Mouse (Mus musculus) midbrain, embryonic 15.5 days (tissue): ENCODE measurements around the gene Kcna7. TPM values are rescaled to one million over a fixed set of nuclear protein-coding genes. Genes with fewer than 3 reads are reported as not detected.

ENCODE experiments used
- ATAC-seq: fragments of 200-750 bp; cut with Nextera tagmentation; replicated peaks from 2 replicates; pipeline ENCODE4 v1.8.0; 2017; ENCODE audit warnings: moderate TSS enrichment
- H3K27ac ChIP-seq: fragments of 300-500 bp; sonication (generic); 2 replicates; pipeline ENCODE4 v1.5.1; 2015; ENCODE audit warnings: mild to moderate bottlenecking, inconsistent platforms
- H3K27me3 ChIP-seq: fragments of 300-500 bp; sonication (generic); replicated peaks from 2 replicates; pipeline ENCODE4 v1.6.1; 2015; ENCODE audit warnings: inconsistent platforms
- H3K36me3 ChIP-seq: fragments of 300-500 bp; sonication (generic); replicated peaks from 2 replicates; pipeline ENCODE4 v1.6.1; 2015; ENCODE audit warnings: inconsistent platforms
- H3K4me1 ChIP-seq: fragments of 300-500 bp; sonication (generic); 2 replicates; pipeline ENCODE4 v1.6.1; 2015; ENCODE audit warnings: inconsistent platforms
- H3K4me2 ChIP-seq: fragments of 300-500 bp; sonication (generic); 2 replicates; pipeline ENCODE4 v1.6.1; 2015; ENCODE audit warnings: inconsistent platforms, mild to moderate bottlenecking, moderate library complexity
- H3K4me3 ChIP-seq: fragments of 300-500 bp; sonication (generic); 2 replicates; pipeline ENCODE4 v1.5.1; 2015; ENCODE audit warnings: mild to moderate bottlenecking, inconsistent platforms
- H3K9ac ChIP-seq: fragments of 300-500 bp; sonication (generic); 2 replicates; pipeline ENCODE4 v1.6.1; 2015; ENCODE audit warnings: mild to moderate bottlenecking, inconsistent platforms
- H3K9me3 ChIP-seq: fragments of 300-500 bp; sonication (generic); 2 replicates; pipeline ENCODE4 v1.6.1; 2016; ENCODE audit warnings: inconsistent platforms
- WGBS: fragments of 180-500 bp; shearing (Covaris S2); methylation state at CpG from one replicate; pipeline ENCODE4 v1.1.7; 2015; ENCODE audit warnings: mixed read lengths; 5-methylcytosine and 5-hydroxymethylcytosine counted together
- polyA plus RNA-seq: library from polyadenylated mRNA; unstranded; fragments of >200 nt; fragmentation: Nextera tagmentation; extraction: Ambion mirVana; gene quantifications from 2 replicates; pipeline ENCODE4 v1.2.1, GENCODE M21; 2015

Gene Kcna7
- polyA plus RNA-seq, 1 experiment from 2014 or later: not detected

DNA sequence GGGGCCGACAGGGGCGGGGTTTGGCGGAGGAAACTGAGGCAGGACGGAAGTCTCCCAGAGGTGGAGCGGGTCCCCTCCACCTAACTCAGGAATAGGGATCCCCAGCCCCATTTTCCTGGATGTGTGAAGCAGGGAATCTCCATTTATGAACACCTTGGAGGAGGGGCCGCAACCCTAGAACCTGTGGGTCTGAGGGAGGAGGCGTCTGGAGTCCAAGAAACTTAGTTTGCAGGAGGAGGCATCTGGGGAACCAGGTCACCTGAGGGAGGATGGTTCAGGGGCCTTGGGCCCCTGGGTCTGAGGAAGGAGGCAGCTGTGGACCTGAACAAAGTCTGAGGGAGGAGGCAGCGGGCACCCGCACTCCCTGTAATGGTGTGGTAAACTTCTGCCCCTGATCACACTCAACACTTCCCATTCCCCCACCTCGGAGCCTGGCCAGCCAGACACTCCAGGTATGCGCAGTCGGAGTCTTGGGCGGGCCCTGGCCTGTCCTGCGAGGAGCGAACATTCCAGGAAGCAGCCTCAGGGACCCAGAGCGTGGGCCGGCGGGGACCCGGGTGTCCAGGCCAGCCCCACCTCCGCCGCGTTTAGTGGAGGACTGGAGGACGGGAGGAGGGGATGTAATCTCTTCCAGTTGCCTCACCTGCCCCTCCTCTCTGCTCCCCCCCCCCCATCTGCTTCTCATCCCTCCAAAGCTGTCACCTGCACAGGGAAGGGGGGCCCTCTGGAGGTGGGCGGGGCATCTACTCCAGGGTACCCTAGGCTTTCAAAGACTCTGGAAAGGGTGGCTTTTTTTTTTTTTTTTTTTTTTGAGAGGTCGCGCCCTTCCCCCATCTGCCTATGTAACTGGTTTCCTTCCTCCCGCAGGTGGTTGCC lies 8.6 kb downstream of the Kcna7 start:
- peak; percentile 51 for ATAC-seq
- no peak overlapping the region for H3K27ac ChIP-seq
- peaks cover 95% of the 10 kb centered on the region for H3K27me3 ChIP-seq
- H3K9ac ChIP-seq: peak overlapping the region; percentile 46
- H3K4me1 ChIP-seq: peaks cover 11% of the 10 kb centered on the region
- peak overlapping the region; percentile 88 for H3K4me2 ChIP-seq
- H3K4me3 ChIP-seq: peak overlapping the region; percentile 44
- no peaks in the 10 kb centered on the region for H3K36me3 ChIP-seq
- H3K9me3 ChIP-seq: no peaks in the 10 kb centered on the region
- WGBS: 2% methylated on average over 26 of the region's 27 CpGs

GRCm38 (mm10) chr7:45414740-45415224 lies 9.3 kb downstream of the Kcna7 start:
- Histone ChIP-seq H3K27ac (no peak overlapping the region), H3K9ac (no peak overlapping the region), H3K9me3 (no peaks in the 10 kb centered on the region), H3K27me3 (peaks cover 94% of the 10 kb centered on the region), H3K4me2 (no peak overlapping the region), H3K4me1 (peaks cover 11% of the 10 kb centered on the region), H3K4me3 (no peak overlapping the region), H3K36me3 (no peaks in the 10 kb centered on the region)
- 38% methylated on average over 12 of the region's 12 CpGs for WGBS
- no peak for ATAC-seq

DNA sequence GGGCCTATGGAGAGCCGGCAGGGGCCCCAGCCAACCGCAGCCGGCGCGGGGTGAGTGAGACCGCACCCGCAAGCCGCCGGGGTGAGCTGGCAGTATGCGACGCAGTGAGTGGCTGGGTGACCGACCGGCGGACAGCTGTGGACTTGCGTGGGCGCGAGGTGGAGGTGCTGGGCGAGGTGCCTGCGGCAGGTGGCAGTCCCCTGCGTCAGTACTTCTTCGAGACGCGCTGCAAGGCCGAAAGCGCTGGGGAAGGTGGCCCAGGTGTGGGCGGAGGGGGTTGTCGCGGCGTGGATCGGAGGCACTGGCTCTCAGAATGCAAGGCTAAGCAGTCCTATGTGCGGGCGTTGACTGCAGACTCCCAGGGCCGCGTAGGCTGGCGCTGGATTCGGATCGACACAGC lies 10.2 kb downstream of the Kcna7 start:
- no peak for ATAC-seq
- peak overlapping the region; percentile 20 for H3K4me2 ChIP-seq
- H3K27ac ChIP-seq: no peak overlapping the region
- H3K4me1 ChIP-seq: peaks cover 11% of the 10 kb centered on the region
- H3K4me3 ChIP-seq: no peak overlapping the region
- no peak overlapping the region for H3K9ac ChIP-seq
- H3K36me3 ChIP-seq: no peaks in the 10 kb centered on the region
- H3K27me3 ChIP-seq: peaks cover 94% of the 10 kb centered on the region
- 8% methylated on average over 37 of the region's 37 CpGs for WGBS
- no peaks in the 10 kb centered on the region for H3K9me3 ChIP-seq

GRCm38 (mm10) chr7:45417962-45418492 lies 12.6 kb downstream of the Kcna7 start:
- Histone ChIP-seq H3K36me3 (peaks cover 17% of the 10 kb centered on the region), H3K9ac (no peak overlapping the region), H3K27ac (no peak overlapping the region), H3K27me3 (peaks cover 80% of the 10 kb centered on the region), H3K4me2 (no peak overlapping the region), H3K4me1 (peaks cover 11% of the 10 kb centered on the region), H3K9me3 (no peaks in the 10 kb centered on the region), H3K4me3 (no peak overlapping the region)
- 12% methylated on average over 13 of the region's 13 CpGs for WGBS
- no peak for ATAC-seq

DNA sequence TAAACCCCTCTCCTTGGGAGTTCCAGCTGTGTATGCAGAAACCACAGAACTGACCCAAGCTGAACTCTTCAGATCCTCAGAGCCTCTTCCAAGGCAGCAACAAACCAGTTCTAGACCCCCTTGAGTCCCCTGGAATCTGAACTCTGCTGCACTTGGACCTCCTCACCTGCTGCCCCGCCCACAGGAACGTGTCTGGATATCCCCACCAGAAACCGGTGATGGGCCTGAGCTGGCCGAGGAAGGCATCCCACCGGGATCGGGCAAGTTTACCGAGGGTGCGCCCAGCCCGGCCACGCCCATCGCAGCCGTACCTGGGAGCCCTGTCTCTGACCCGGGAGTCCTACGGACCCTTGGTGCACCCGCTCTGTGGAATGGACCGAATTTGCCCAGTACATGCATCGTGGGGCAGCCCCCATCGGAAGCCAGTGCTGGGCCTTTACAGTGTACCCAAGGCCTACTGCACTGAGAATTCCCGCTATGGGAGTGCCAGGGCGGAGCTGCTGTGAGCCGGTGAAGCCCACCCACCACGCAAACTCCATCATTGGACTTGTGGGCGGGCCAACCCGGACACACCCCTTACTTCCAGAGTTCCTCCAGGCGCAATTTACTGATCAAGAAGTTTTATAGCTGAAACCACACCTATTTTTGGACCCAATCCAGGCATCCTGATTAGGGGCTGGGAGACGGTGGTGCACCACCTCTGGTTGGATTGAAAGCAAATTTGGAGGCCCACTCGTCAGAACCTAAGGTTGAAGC lies 14.6 kb downstream of the Kcna7 start:
- H3K4me1 ChIP-seq: no peaks in the 10 kb centered on the region
- peaks cover 37% of the 10 kb centered on the region for H3K36me3 ChIP-seq
- H3K4me3 ChIP-seq: no peak overlapping the region
- H3K9ac ChIP-seq: no peak overlapping the region
- ATAC-seq: no peak
- no peak overlapping the region for H3K27ac ChIP-seq
- peaks cover 60% of the 10 kb centered on the region for H3K27me3 ChIP-seq
- no peak overlapping the region for H3K4me2 ChIP-seq
- WGBS: 17% methylated on average over 27 of the region's 27 CpGs
- no peaks in the 10 kb centered on the region for H3K9me3 ChIP-seq

GRCm38 (mm10) chr7:45420615-45420919 lies 15.1 kb downstream of the Kcna7 start, which contains the start of gene Lhb:
Gene Lhb (plus strand): TSS chr7:45420820.
- Histone ChIP-seq H3K9ac (no peak within 1 kb of the TSS), H3K36me3 (peaks cover 39% of the 10 kb centered on the region), H3K4me2 (no peak within 1 kb of the TSS), H3K9me3 (no peaks in the 10 kb centered on the region), H3K27me3 (peaks cover 54% of the 10 kb centered on the region), H3K4me1 (no peaks in the 10 kb centered on the region), H3K27ac (no peak within 1 kb of the TSS), H3K4me3 (no peak within 1 kb of the TSS)
- ATAC-seq: no peak
- 71% methylated on average over 6 of the region's 6 CpGs for WGBS

GRCm38 (mm10) chr7:45421194-45421593 lies 15.7 kb downstream of the Kcna7 start:
- peaks cover 39% of the 10 kb centered on the region for H3K36me3 ChIP-seq
- H3K27me3 ChIP-seq: peaks cover 48% of the 10 kb centered on the region
- ATAC-seq: no peak
- 92% methylated on average over 14 of the region's 14 CpGs for WGBS
- no peak overlapping the region for H3K27ac ChIP-seq
- H3K4me1 ChIP-seq: no peaks in the 10 kb centered on the region
- no peak overlapping the region for H3K4me3 ChIP-seq
- H3K9me3 ChIP-seq: no peaks in the 10 kb centered on the region
- H3K4me2 ChIP-seq: no peak overlapping the region
- no peak overlapping the region for H3K9ac ChIP-seq

DNA sequence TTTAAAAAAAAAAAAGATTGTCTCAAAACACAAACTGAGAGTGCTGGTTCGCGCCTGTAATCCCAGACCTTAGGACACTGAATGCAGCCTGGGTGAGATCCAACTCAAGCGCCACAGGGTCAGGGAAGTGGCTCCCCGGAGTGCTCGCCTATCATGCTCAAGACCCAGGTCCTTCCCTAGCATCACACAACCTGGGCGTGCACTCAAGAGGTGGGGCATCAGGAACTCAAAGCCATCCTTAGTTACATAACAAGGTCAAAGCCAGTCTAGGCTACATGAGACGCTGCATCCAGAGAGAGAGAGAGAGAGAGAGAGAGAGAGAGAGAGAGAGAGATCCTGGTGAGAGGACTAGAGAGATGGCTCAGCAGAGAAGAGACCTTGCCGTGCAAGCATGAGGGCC lies 21.1 kb downstream of the Kcna7 start:
- Histone ChIP-seq H3K27me3 (no peaks in the 10 kb centered on the region; the same call in 1 of the 2 replicates), H3K4me2 (no peak overlapping the region), H3K4me1 (no peaks in the 10 kb centered on the region), H3K27ac (no peak overlapping the region), H3K9ac (no peak overlapping the region), H3K36me3 (peaks cover 49% of the 10 kb centered on the region), H3K4me3 (no peak overlapping the region), H3K9me3 (no peaks in the 10 kb centered on the region)
- 95% methylated on average over 8 of the region's 8 CpGs for WGBS
- ATAC-seq: no peak

DNA sequence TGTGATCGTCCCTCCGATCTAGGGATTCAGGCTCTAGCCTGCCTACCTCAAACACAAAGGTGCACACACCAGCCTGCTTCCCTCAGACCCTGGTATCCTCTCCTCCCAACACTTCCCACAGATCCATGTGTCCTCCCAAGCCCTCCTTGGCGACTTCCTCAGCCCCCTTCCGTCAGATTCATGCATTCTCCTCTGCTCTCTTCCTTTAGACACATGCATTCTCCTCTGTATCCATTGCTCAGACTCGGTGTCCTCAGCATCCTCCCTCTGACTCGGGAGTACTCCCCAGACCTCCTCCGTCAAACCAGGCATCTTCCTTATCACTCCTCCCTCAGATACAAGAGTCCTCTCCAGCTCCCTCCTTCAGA lies 28.4 kb downstream of the Kcna7 start:
- H3K9me3 ChIP-seq: no peaks in the 10 kb centered on the region
- WGBS: 2% methylated on average over 7 of the region's 7 CpGs
- H3K4me2 ChIP-seq: peak overlapping the region; percentile 94
- peaks cover 7% of the 10 kb centered on the region for H3K36me3 ChIP-seq
- peaks cover 41% of the 10 kb centered on the region for H3K4me1 ChIP-seq
- ATAC-seq: 0 out of 2 replicates have a peak, but pooled peaks have one; percentile 7
- no peaks in the 10 kb centered on the region for H3K27me3 ChIP-seq
- peak overlapping the region; percentile 62 for H3K4me3 ChIP-seq
- peak overlapping the region; percentile 88 for H3K27ac ChIP-seq
- peak overlapping the region; percentile 72 for H3K9ac ChIP-seq

GRCm38 (mm10) chr7:45434203-45435015 lies 29.0 kb downstream of the Kcna7 start, which contains the start of gene Gys1:
Gene Gys1 (plus strand): TSS chr7:45434844.
- no peaks in the 10 kb centered on the region for H3K9me3 ChIP-seq
- H3K4me2 ChIP-seq: peak within 1 kb of the TSS; percentile 94
- H3K36me3 ChIP-seq: peaks cover under 1% of the 10 kb centered on the region; the same call in 1 of the 2 replicates
- no peaks in the 10 kb centered on the region for H3K27me3 ChIP-seq
- ATAC-seq: peak; percentile 96
- H3K27ac ChIP-seq: peak within 1 kb of the TSS; percentile 88
- H3K4me3 ChIP-seq: peak within 1 kb of the TSS; percentile 62
- under 1% methylated on average over 45 of the region's 45 CpGs for WGBS
- peaks cover 41% of the 10 kb centered on the region for H3K4me1 ChIP-seq
- peak within 1 kb of the TSS; percentile 72 for H3K9ac ChIP-seq

DNA sequence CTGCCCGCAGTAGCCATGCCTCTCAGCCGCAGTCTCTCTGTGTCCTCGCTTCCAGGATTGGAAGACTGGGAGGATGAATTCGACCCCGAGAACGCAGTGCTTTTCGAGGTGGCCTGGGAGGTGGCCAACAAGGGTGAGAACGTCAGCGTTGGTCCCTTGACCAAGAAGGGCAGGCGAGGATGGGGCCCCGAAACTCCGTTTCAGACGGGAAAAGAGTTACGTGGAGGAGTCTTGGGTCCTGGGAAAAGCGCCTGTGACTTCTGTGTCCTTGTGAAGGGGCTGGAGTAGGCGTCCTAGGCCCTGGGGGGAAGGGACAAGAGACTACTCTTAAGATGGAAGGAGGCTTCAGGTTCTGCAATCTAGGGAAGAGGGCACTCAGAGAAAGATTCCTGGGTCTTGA lies 29.6 kb downstream of the Kcna7 start:
- peaks cover 41% of the 10 kb centered on the region for H3K4me1 ChIP-seq
- peak overlapping the region; percentile 58 for H3K9ac ChIP-seq
- peak overlapping the region; percentile 62 for H3K4me3 ChIP-seq
- peak; percentile 46 for ATAC-seq
- peak overlapping the region; percentile 67 for H3K27ac ChIP-seq
- no peaks in the 10 kb centered on the region for H3K36me3 ChIP-seq
- peak overlapping the region; percentile 63 for H3K4me2 ChIP-seq
- H3K9me3 ChIP-seq: no peaks in the 10 kb centered on the region
- no peaks in the 10 kb centered on the region for H3K27me3 ChIP-seq
- WGBS: 2% methylated on average over 16 of the region's 16 CpGs
